Mouse (Mus musculus): Measurements from ENCODE around the gene Grk2. TPM values are rescaled to one million over a fixed set of nuclear protein-coding genes. Genes with fewer than 3 reads are reported as not detected.

Grk2 gene
- polyA plus RNA-seq, 1 experiment, result 40.2 TPM

DNA sequence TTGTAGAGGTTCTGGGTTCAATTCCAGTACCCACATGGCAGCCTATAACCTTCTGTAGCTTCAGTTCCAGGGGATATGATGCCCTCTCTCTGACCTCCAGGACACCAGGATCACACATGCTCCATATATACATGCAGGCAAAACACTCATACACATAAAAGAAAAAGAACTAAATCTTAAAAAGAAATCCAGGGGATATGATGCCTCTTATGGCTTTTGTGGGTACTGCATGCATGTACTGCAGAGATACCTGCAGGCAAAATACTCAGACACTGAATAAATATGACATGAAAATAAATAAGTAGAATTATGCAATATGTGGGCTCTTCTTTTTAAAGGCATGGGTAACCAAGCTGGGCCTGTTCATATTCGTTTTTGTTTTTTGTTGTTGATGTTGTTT lies 59.0 kb downstream of the Grk2 start:
- Histone ChIP-seq H3K36me3 (ENCODE audit: control insufficient read depth, insufficient read depth, low read length, poor library complexity, severe bottlenecking) (no peaks in the 10 kb centered on the region), H3K27ac (ENCODE audit: insufficient read depth, low read length) (no peak overlapping the region), H3K9ac (ENCODE audit: low read depth, poor library complexity, severe bottlenecking) (no peak overlapping the region), H3K4me1 (ENCODE audit: control insufficient read depth, insufficient read depth, low read length) (no peaks in the 10 kb centered on the region), H3K4me3 (ENCODE audit: low read depth, low read length) (no peak overlapping the region), H3K9me3 (replicated peaks; ENCODE audit: control insufficient read depth, insufficient read depth, low read length, poor library complexity, severe bottlenecking) (no peaks in the 10 kb centered on the region), H3K27me3 (ENCODE audit: control insufficient read depth, insufficient read depth, low read length, poor library complexity, severe bottlenecking) (no peaks in the 10 kb centered on the region)
- TF ChIP-seq EP300 (IDR thresholded peaks at IDR 0.05; ENCODE audit: insufficient read depth, low read depth, low read length) (no peak), POLR2A (IDR thresholded peaks at IDR 0.05; ENCODE audit: insufficient read depth, low read length) (no peak), CTCF (IDR thresholded peaks at IDR 0.05; ENCODE audit: low read depth, low read length) (no peak)

DNA sequence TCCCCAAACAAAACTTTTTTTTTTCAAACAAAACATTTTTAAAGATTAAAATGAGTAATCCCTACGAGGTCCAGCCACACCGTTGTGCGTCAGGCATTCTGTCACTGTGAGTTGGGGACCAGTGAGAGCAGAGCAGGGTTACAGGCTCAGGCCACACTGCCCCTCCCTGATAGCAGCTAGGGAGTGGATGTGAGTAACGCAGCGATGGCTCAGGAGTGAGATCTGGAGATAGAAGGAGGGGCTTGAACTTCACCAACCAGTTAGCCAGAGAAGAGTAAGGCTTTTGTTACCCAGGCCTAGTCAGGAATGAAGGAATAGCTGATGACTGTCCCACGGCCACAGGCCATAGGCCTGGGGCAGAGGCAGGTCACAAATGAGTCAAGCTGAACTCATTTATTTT lies 61.2 kb downstream of the Grk2 start:
- no peak overlapping the region for H3K27ac ChIP-seq (ENCODE audit: insufficient read depth, low read length)
- TF ChIP-seq EP300 (IDR thresholded peaks at IDR 0.05; ENCODE audit: insufficient read depth, low read depth, low read length) (no peak), CTCF (IDR thresholded peaks at IDR 0.05; ENCODE audit: low read depth, low read length) (no peak)
- H3K36me3 ChIP-seq (ENCODE audit: control insufficient read depth, insufficient read depth, low read length, poor library complexity, severe bottlenecking), result no peaks in the 10 kb centered on the region
- no peak overlapping the region for H3K4me3 ChIP-seq (ENCODE audit: low read depth, low read length)
- no peaks in the 10 kb centered on the region for H3K4me1 ChIP-seq (ENCODE audit: control insufficient read depth, insufficient read depth, low read length)
- no peaks in the 10 kb centered on the region for H3K9me3 ChIP-seq (replicated peaks; ENCODE audit: control insufficient read depth, insufficient read depth, low read length, poor library complexity, severe bottlenecking)
- no peaks in the 10 kb centered on the region for H3K27me3 ChIP-seq (ENCODE audit: control insufficient read depth, insufficient read depth, low read length, poor library complexity, severe bottlenecking)
- no peak overlapping the region for H3K9ac ChIP-seq (ENCODE audit: low read depth, poor library complexity, severe bottlenecking)

DNA sequence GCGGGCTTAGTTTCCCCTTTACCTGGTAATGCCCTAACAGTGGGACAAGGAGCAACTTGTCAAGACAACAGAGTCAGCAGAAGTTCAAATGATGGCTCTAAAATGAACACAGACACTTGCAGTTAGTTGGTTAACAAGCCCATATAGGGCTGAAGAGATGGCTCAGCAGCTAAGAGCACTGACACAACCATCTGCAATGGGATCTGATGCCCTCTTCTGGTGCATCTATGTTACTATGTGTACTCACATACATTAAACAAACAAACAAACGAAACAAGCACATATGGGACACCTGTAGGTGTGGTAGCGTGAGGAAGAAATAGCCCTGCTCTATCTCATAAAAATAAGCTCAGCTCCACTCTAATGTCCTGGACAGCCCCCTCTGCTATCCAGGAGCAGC lies 63.6 kb downstream of the Grk2 start:
- no peaks in the 10 kb centered on the region for H3K4me1 ChIP-seq (ENCODE audit: control insufficient read depth, insufficient read depth, low read length)
- H3K9ac ChIP-seq (ENCODE audit: low read depth, poor library complexity, severe bottlenecking), result no peak overlapping the region
- no peaks in the 10 kb centered on the region for H3K27me3 ChIP-seq (ENCODE audit: control insufficient read depth, insufficient read depth, low read length, poor library complexity, severe bottlenecking)
- no peak overlapping the region for H3K27ac ChIP-seq (ENCODE audit: insufficient read depth, low read length)
- H3K4me3 ChIP-seq (ENCODE audit: low read depth, low read length), result no peak overlapping the region
- no peak for TF ChIP-seq CTCF (IDR thresholded peaks at IDR 0.05; ENCODE audit: low read depth, low read length)
- no peak for TF ChIP-seq POLR2A (IDR thresholded peaks at IDR 0.05; ENCODE audit: insufficient read depth, low read length)
- no peak for TF ChIP-seq EP300 (IDR thresholded peaks at IDR 0.05; ENCODE audit: insufficient read depth, low read depth, low read length)
- H3K9me3 ChIP-seq (replicated peaks; ENCODE audit: control insufficient read depth, insufficient read depth, low read length, poor library complexity, severe bottlenecking), result no peaks in the 10 kb centered on the region
- no peaks in the 10 kb centered on the region for H3K36me3 ChIP-seq (ENCODE audit: control insufficient read depth, insufficient read depth, low read length, poor library complexity, severe bottlenecking)

DNA sequence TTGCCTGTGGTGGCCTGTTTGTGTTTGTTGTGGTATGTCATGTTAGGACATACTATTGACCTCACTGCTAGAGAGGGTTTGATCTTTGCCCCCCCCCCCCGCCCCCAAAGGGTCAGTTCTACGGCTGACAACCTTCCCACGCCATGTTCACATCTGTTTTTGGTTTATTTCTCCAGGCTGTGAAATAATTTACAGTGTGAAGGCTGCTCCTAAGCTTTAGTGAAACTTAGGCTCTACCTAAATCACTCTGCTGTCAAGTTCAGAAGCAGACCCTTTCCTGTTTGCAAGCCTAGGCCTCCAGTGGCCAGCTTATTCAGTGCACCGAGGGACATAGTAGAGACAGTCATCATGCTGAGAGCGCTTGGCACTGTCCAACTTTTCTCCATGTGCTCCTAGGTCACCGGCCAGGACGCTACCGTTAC lies 65.8 kb downstream of the Grk2 start:
- Histone ChIP-seq H3K4me3 (ENCODE audit: low read depth, low read length) (no peak overlapping the region), H3K36me3 (ENCODE audit: control insufficient read depth, insufficient read depth, low read length, poor library complexity, severe bottlenecking) (no peaks in the 10 kb centered on the region), H3K27ac (ENCODE audit: insufficient read depth, low read length) (no peak overlapping the region), H3K9me3 (replicated peaks; ENCODE audit: control insufficient read depth, insufficient read depth, low read length, poor library complexity, severe bottlenecking) (no peaks in the 10 kb centered on the region), H3K27me3 (ENCODE audit: control insufficient read depth, insufficient read depth, low read length, poor library complexity, severe bottlenecking) (no peaks in the 10 kb centered on the region), H3K4me1 (ENCODE audit: control insufficient read depth, insufficient read depth, low read length) (no peaks in the 10 kb centered on the region), H3K9ac (ENCODE audit: low read depth, poor library complexity, severe bottlenecking) (no peak overlapping the region)
- TF ChIP-seq EP300 (IDR thresholded peaks at IDR 0.05; ENCODE audit: insufficient read depth, low read depth, low read length) (no peak), CTCF (IDR thresholded peaks at IDR 0.05; ENCODE audit: low read depth, low read length) (no peak), POLR2A (IDR thresholded peaks at IDR 0.05; ENCODE audit: insufficient read depth, low read length) (no peak)

Other genes with a start within 250 kb of the Grk2 start
- gene Gstp3, start 246.7 kb downstream of the Grk2 start, polyA plus RNA-seq (2011; ENCODE audit: insufficient read depth, insufficient read length, low read depth, missing spikeins), result 0.91 and 2.3 TPM in 2 replicates
- gene Cabp2, start 224.6 kb downstream of the Grk2 start, polyA plus RNA-seq (2011; ENCODE audit: insufficient read depth, insufficient read length, low read depth, missing spikeins), result not detected in 2 replicates
- gene Cdk2ap2, start 209.0 kb downstream of the Grk2 start, polyA plus RNA-seq (2011; ENCODE audit: insufficient read depth, insufficient read length, low read depth, missing spikeins), result 26.9 and 32.5 TPM in 2 replicates
- gene Pitpnm1, start 206.2 kb downstream of the Grk2 start, polyA plus RNA-seq (2011; ENCODE audit: insufficient read depth, insufficient read length, low read depth, missing spikeins), result 9.8 and 11.2 TPM in 2 replicates
- gene Aip, start 180.4 kb downstream of the Grk2 start, polyA plus RNA-seq (2011; ENCODE audit: insufficient read depth, insufficient read length, low read depth, missing spikeins), result 43.8 and 51.3 TPM in 2 replicates
- gene Gpr152, start 166.4 kb downstream of the Grk2 start, polyA plus RNA-seq (2011; ENCODE audit: insufficient read depth, insufficient read length, low read depth, missing spikeins), result not detected in 2 replicates
- gene Cabp4, start 162.2 kb downstream of the Grk2 start, polyA plus RNA-seq (2011; ENCODE audit: insufficient read depth, insufficient read length, low read depth, missing spikeins), result not detected in 2 replicates
- 82.4 and 88.1 TPM in 2 replicates for gene Coro1b, start 157.6 kb downstream of the Grk2 start, polyA plus RNA-seq (2011; ENCODE audit: insufficient read depth, insufficient read length, low read depth, missing spikeins)
- not detected in 2 replicates for gene Ptprcap, start 152.6 kb downstream of the Grk2 start, polyA plus RNA-seq (2011; ENCODE audit: insufficient read depth, insufficient read length, low read depth, missing spikeins)
- 17.1 and 27.3 TPM in 2 replicates for gene Rps6kb2, start 142.9 kb downstream of the Grk2 start, polyA plus RNA-seq (2011; ENCODE audit: insufficient read depth, insufficient read length, low read depth, missing spikeins)
- 1.7 and 2.1 TPM in 2 replicates for gene Carns1, start 130.7 kb downstream of the Grk2 start, polyA plus RNA-seq (2011; ENCODE audit: insufficient read depth, insufficient read length, low read depth, missing spikeins)
- 1.2 TPM in 2 replicates for gene Tbc1d10c, start 114.9 kb downstream of the Grk2 start, polyA plus RNA-seq (2011; ENCODE audit: insufficient read depth, insufficient read length, low read depth, missing spikeins)
- 295 and 298 TPM in 2 replicates for gene Ppp1ca, start 114.2 kb downstream of the Grk2 start, polyA plus RNA-seq (2011; ENCODE audit: insufficient read depth, insufficient read length, low read depth, missing spikeins)
- gene Rad9a, start 104.6 kb downstream of the Grk2 start, polyA plus RNA-seq (2011; ENCODE audit: insufficient read depth, insufficient read length, low read depth, missing spikeins), result 42.3 and 48.2 TPM in 2 replicates
- 1.5 and 1.8 TPM in 2 replicates for gene Clcf1, start 92.0 kb downstream of the Grk2 start, polyA plus RNA-seq (2011; ENCODE audit: insufficient read depth, insufficient read length, low read depth, missing spikeins)
- gene AC109138.7, start 91.9 kb downstream of the Grk2 start, polyA plus RNA-seq (2011; ENCODE audit: insufficient read depth, insufficient read length, low read depth, missing spikeins), result not detected in 2 replicates
- gene Pold4, start 74.3 kb downstream of the Grk2 start, polyA plus RNA-seq (2011; ENCODE audit: insufficient read depth, insufficient read length, low read depth, missing spikeins), result 21.9 and 26.7 TPM in 2 replicates
- gene Ssh3, start 37.0 kb downstream of the Grk2 start, polyA plus RNA-seq (2011; ENCODE audit: insufficient read depth, insufficient read length, low read depth, missing spikeins), result 8.5 and 9.2 TPM in 2 replicates
- 4.9 and 6.5 TPM in 2 replicates for gene Ankrd13d, start 23.1 kb downstream of the Grk2 start, polyA plus RNA-seq (2011; ENCODE audit: insufficient read depth, insufficient read length, low read depth, missing spikeins)
- 68.0 and 78.4 TPM in 2 replicates for gene Kdm2a, start 92.1 kb upstream of the Grk2 start, polyA plus RNA-seq (2011; ENCODE audit: insufficient read depth, insufficient read length, low read depth, missing spikeins)
- 12.4 and 16.9 TPM in 2 replicates for gene Rhod, start 133.2 kb upstream of the Grk2 start, polyA plus RNA-seq (2011; ENCODE audit: insufficient read depth, insufficient read length, low read depth, missing spikeins)
- gene Syt12, start 171.2 kb upstream of the Grk2 start, polyA plus RNA-seq (2011; ENCODE audit: insufficient read depth, insufficient read length, low read depth, missing spikeins), result not detected in 2 replicates
- gene 2010003K11Rik, start 192.4 kb upstream of the Grk2 start, polyA plus RNA-seq (2011; ENCODE audit: insufficient read depth, insufficient read length, low read depth, missing spikeins), result not detected in 2 replicates
- 7.9 TPM in 2 replicates for gene Pcx, start 204.2 kb upstream of the Grk2 start, polyA plus RNA-seq (2011; ENCODE audit: insufficient read depth, insufficient read length, low read depth, missing spikeins)

Data from ES-Bruce4 (cell line).